Mouse (Mus musculus): ENCODE results near the gene Hace1.

GRCm38 (mm10) chr10:45619039-45619438, 41.4 kb downstream of the Hace1 start:
- TF ChIP-seq GATA1 (IDR thresholded peaks at IDR 0.05; ENCODE audit: low read length) (no peak), TAL1 (IDR thresholded peaks at IDR 0.05; ENCODE audit: low read length) (no peak)

Measured in erythroblast, embryonic 14.5 days (primary cell).